In the genomic region with DNA sequence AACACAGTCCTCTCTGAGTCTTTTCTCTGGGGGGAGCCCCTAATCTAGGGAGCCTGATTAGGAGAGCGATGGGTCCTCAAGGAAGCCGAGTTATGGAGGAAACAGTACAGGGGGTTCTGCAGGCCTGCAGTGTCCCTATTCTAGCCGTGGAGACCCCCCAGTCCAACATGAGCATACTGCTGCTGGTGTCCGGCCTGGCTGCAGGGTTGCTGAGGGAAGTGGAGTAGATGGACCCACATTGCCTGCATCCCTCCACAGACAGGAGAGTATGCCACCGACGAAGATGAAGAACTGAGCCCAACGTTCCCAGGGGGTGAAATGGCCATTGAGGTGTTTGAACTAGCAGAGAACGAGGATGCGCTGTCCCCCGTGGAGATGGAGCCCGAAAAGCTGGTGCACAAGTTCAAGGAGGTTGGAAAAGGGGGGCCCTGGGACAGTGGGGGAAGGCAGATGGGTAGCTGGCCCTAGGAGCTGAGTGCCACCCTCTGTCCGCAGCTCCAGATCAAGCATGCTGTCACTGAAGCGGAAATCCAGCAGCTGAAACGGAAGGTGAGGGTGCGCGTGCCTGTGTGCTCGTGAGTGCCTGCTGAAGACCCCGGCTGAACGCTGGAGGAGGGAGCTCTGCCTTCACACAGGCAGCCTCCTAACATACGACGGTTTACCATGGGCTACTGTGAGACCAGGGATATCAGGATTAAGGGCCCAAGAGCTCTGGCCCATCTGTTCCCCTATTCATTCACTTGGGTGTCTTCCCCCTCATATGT, we compare ENCODE assay signal across 16 mouse cellular contexts. TPM values are rescaled to one million over a fixed set of nuclear protein-coding genes. Genes with fewer than 3 reads are reported as not detected.
DNase-seq lines count a peak whose midpoint lies in the region; ATAC-seq lines count a peak whose summit lies in the region.
"Had no signal": no experiment of that assay in that cellular context is flagged by ENCODE, and none has a peak within 500 bp of the region (broad histone marks: within the 10 kb centered on the region; RNA-seq: fewer than 3 reads in every experiment).

No protein-coding gene starts in this region.

- no peak for DNase-seq in forebrain, embryonic 14.5 days (ENCODE audit: low spot score)
- peak; percentile 60 for DNase-seq in midbrain, embryonic 11.5 days (ENCODE audit: low spot score, missing footprints)

- H3K27ac ChIP-seq in forebrain, embryonic 14.5 days (ENCODE audit: low read depth, low read length): 0 out of 2 replicates have a peak overlapping the region, but pooled peaks have one; percentile 27
- no peak overlapping the region for H3K27ac ChIP-seq in forebrain, embryonic 15.5 days (replicated peaks)
- H3K27ac ChIP-seq in hindbrain, embryonic 12.5 days: peak overlapping the region; percentile 30; the same call in 1 of the 2 replicates
- no peak overlapping the region for H3K27ac ChIP-seq in hindbrain, embryonic 16.5 days (ENCODE audit: low read depth, low read length)
- H3K27ac ChIP-seq in midbrain, embryonic 11.5 days (ENCODE audit: low read depth, low read length): no peak overlapping the region
- no peak overlapping the region for H3K27ac ChIP-seq in midbrain, embryonic 16.5 days (ENCODE audit: low read length)
- peak overlapping the region; percentile 30 for H3K27ac ChIP-seq in liver, embryonic 15.5 days (replicated peaks)
- H3K27ac ChIP-seq: macrophage had no signal

- no peak overlapping the region for H3K4me2 ChIP-seq in forebrain, embryonic 14.5 days (ENCODE audit: low read length)
- no peak overlapping the region for H3K4me2 ChIP-seq in forebrain, embryonic 15.5 days (replicated peaks)
- no peak overlapping the region for H3K4me2 ChIP-seq in hindbrain, embryonic 12.5 days (replicated peaks)
- H3K4me2 ChIP-seq in hindbrain, embryonic 16.5 days (ENCODE audit: low read length): no peak overlapping the region
- no peak overlapping the region for H3K4me2 ChIP-seq in midbrain, embryonic 11.5 days
- H3K4me2 ChIP-seq in midbrain, embryonic 16.5 days (ENCODE audit: low read length): no peak overlapping the region
- no peak overlapping the region for H3K4me2 ChIP-seq in liver, embryonic 15.5 days
- H3K4me2 ChIP-seq: midbrain, embryonic 15.5 days had no signal

- H3K9ac ChIP-seq in forebrain, embryonic 14.5 days (ENCODE audit: low read length): no peak overlapping the region
- H3K9ac ChIP-seq in forebrain, embryonic 15.5 days (replicated peaks): no peak overlapping the region
- peak overlapping the region; percentile 13; the same call in 1 of the 2 replicates for H3K9ac ChIP-seq in hindbrain, embryonic 12.5 days
- H3K9ac ChIP-seq in hindbrain, embryonic 16.5 days (ENCODE audit: low read depth, low read length): no peak overlapping the region
- H3K9ac ChIP-seq in midbrain, embryonic 11.5 days (ENCODE audit: low read length): no peak overlapping the region
- no peak overlapping the region for H3K9ac ChIP-seq in midbrain, embryonic 16.5 days (ENCODE audit: low read depth, low read length)
- H3K9ac ChIP-seq in liver, embryonic 15.5 days: no peak overlapping the region
- H3K9ac ChIP-seq: limb, embryonic 12.5 days; lung, embryonic 15.5 days; midbrain, embryonic 15.5 days had no signal

- H3K36me3 ChIP-seq in forebrain, embryonic 14.5 days (ENCODE audit: control insufficient read depth, insufficient read depth, low read length): peaks cover 87% of the 10 kb centered on the region
- peaks cover 71% of the 10 kb centered on the region for H3K36me3 ChIP-seq in forebrain, embryonic 15.5 days
- peaks cover 78% of the 10 kb centered on the region for H3K36me3 ChIP-seq in hindbrain, embryonic 12.5 days
- peaks cover 44% of the 10 kb centered on the region for H3K36me3 ChIP-seq in hindbrain, embryonic 16.5 days (ENCODE audit: control insufficient read depth, insufficient read depth, low read length)
- peaks cover 30% of the 10 kb centered on the region for H3K36me3 ChIP-seq in midbrain, embryonic 11.5 days (ENCODE audit: control insufficient read depth, insufficient read depth, low read length)
- H3K36me3 ChIP-seq in midbrain, embryonic 16.5 days (ENCODE audit: control insufficient read depth, insufficient read depth, low read length): peaks cover 54% of the 10 kb centered on the region
- H3K36me3 ChIP-seq in liver, embryonic 15.5 days (replicated peaks): peaks cover 88% of the 10 kb centered on the region

- H3K4me3 ChIP-seq in forebrain, embryonic 14.5 days (ENCODE audit: low read depth, low read length): no peak overlapping the region
- H3K4me3 ChIP-seq in forebrain, embryonic 15.5 days: no peak overlapping the region
- H3K4me3 ChIP-seq in hindbrain, embryonic 12.5 days: no peak overlapping the region
- H3K4me3 ChIP-seq in hindbrain, embryonic 16.5 days (ENCODE audit: low read length): no peak overlapping the region
- H3K4me3 ChIP-seq in midbrain, embryonic 11.5 days (ENCODE audit: low read depth, low read length): no peak overlapping the region
- H3K4me3 ChIP-seq in midbrain, embryonic 16.5 days (ENCODE audit: low read depth, low read length): no peak overlapping the region
- no peak overlapping the region for H3K4me3 ChIP-seq in liver, embryonic 15.5 days (replicated peaks)
- H3K4me3 ChIP-seq: hindbrain, embryonic 15.5 days; midbrain, embryonic 15.5 days; neural tube, embryonic 12.5 days had no signal

- H3K27me3 ChIP-seq in forebrain, embryonic 14.5 days (replicated peaks; ENCODE audit: control insufficient read depth, insufficient read depth, low read length): no peaks in the 10 kb centered on the region
- no peaks in the 10 kb centered on the region for H3K27me3 ChIP-seq in forebrain, embryonic 15.5 days
- no peaks in the 10 kb centered on the region for H3K27me3 ChIP-seq in hindbrain, embryonic 12.5 days
- H3K27me3 ChIP-seq in hindbrain, embryonic 16.5 days (replicated peaks; ENCODE audit: control insufficient read depth, insufficient read depth, low read length): no peaks in the 10 kb centered on the region
- H3K27me3 ChIP-seq in midbrain, embryonic 11.5 days (ENCODE audit: control insufficient read depth, insufficient read depth, low read length): no peaks in the 10 kb centered on the region
- H3K27me3 ChIP-seq in midbrain, embryonic 16.5 days (ENCODE audit: control insufficient read depth, insufficient read depth, low read depth, low read length): no peaks in the 10 kb centered on the region
- no peaks in the 10 kb centered on the region for H3K27me3 ChIP-seq in liver, embryonic 15.5 days
- H3K27me3 ChIP-seq: hindbrain, embryonic 15.5 days; limb, embryonic 12.5 days; lung, embryonic 15.5 days; midbrain, embryonic 15.5 days; neural tube, embryonic 12.5 days had no signal

- H3K9me3 ChIP-seq in forebrain, embryonic 14.5 days (replicated peaks; ENCODE audit: control insufficient read depth, low read length): no peaks in the 10 kb centered on the region
- no peaks in the 10 kb centered on the region for H3K9me3 ChIP-seq in forebrain, embryonic 15.5 days
- H3K9me3 ChIP-seq in hindbrain, embryonic 12.5 days (replicated peaks): no peaks in the 10 kb centered on the region
- H3K9me3 ChIP-seq in hindbrain, embryonic 16.5 days (ENCODE audit: control insufficient read depth, low read length): no peaks in the 10 kb centered on the region
- H3K9me3 ChIP-seq in midbrain, embryonic 11.5 days (ENCODE audit: control insufficient read depth, low read length): no peaks in the 10 kb centered on the region
- H3K9me3 ChIP-seq in midbrain, embryonic 16.5 days (replicated peaks; ENCODE audit: control insufficient read depth, low read length, poor library complexity, severe bottlenecking): no peaks in the 10 kb centered on the region
- H3K9me3 ChIP-seq in liver, embryonic 15.5 days (replicated peaks): no peaks in the 10 kb centered on the region
- H3K9me3 ChIP-seq: hindbrain, embryonic 15.5 days; limb, embryonic 12.5 days; lung, embryonic 15.5 days; midbrain, embryonic 15.5 days; neural tube, embryonic 12.5 days had no signal

- ATAC-seq in forebrain, embryonic 14.5 days: no peak
- ATAC-seq in forebrain, embryonic 15.5 days (replicated peaks): no peak
- no peak for ATAC-seq in hindbrain, embryonic 12.5 days (ENCODE audit: low FRiP score)
- ATAC-seq in hindbrain, embryonic 16.5 days: no peak
- ATAC-seq in midbrain, embryonic 11.5 days (ENCODE audit: low FRiP score): no peak
- no peak for ATAC-seq in midbrain, embryonic 16.5 days
- no peak for ATAC-seq in liver, embryonic 15.5 days (ENCODE audit: insufficient read depth)
- ATAC-seq in frontal cortex, adult (ENCODE audit: low TSS enrichment): no peak

- peaks cover 17% of the 10 kb centered on the region for H3K4me1 ChIP-seq in forebrain, embryonic 14.5 days (ENCODE audit: control insufficient read depth, insufficient read depth, low read length)
- H3K4me1 ChIP-seq in forebrain, embryonic 15.5 days: peaks cover 52% of the 10 kb centered on the region
- peaks cover 45% of the 10 kb centered on the region for H3K4me1 ChIP-seq in hindbrain, embryonic 12.5 days
- H3K4me1 ChIP-seq in hindbrain, embryonic 16.5 days (ENCODE audit: control insufficient read depth, insufficient read depth, low read depth, low read length): peaks cover 26% of the 10 kb centered on the region
- H3K4me1 ChIP-seq in midbrain, embryonic 11.5 days (ENCODE audit: control insufficient read depth, insufficient read depth, low read length): peaks cover 13% of the 10 kb centered on the region
- H3K4me1 ChIP-seq in midbrain, embryonic 16.5 days (ENCODE audit: control insufficient read depth, insufficient read depth, low read length): peaks cover 14% of the 10 kb centered on the region
- peaks cover 95% of the 10 kb centered on the region for H3K4me1 ChIP-seq in liver, embryonic 15.5 days (replicated peaks)

- 86% methylated on average over 21 of the region's 21 CpGs for WGBS in forebrain, embryonic 14.5 days
- 88% methylated on average over 21 of the region's 21 CpGs for WGBS in forebrain, embryonic 15.5 days
- WGBS in hindbrain, embryonic 12.5 days: 87% methylated on average over 21 of the region's 21 CpGs
- WGBS in hindbrain, embryonic 16.5 days: 86% methylated on average over 21 of the region's 21 CpGs
- 88% methylated on average over 21 of the region's 21 CpGs for WGBS in midbrain, embryonic 11.5 days
- 84% methylated on average over 21 of the region's 21 CpGs for WGBS in midbrain, embryonic 16.5 days
- 85% methylated on average over 21 of the region's 21 CpGs for WGBS in liver, embryonic 15.5 days (ENCODE audit: insufficient replicate concordance)

RNA-seq across cellular contexts. Expression of a gene that starts 7.9 kb away (rescaled TPM):
- polyA plus RNA-seq in forebrain, embryonic 14.5 days (2014; fragmentation: Nextera tagmentation; extraction: Ambion mirVana): 81.7 and 96.5 TPM in 2 replicates
- polyA plus RNA-seq in forebrain, embryonic 15.5 days (2015; fragmentation: Nextera tagmentation; extraction: Ambion mirVana): 120 and 123 TPM in 2 replicates
- polyA plus RNA-seq in hindbrain, embryonic 12.5 days (2016; fragmentation: Nextera tagmentation; extraction: Ambion mirVana): 94.6 and 106 TPM in 2 replicates
- 160 and 181 TPM in 2 replicates for polyA plus RNA-seq in hindbrain, embryonic 16.5 days (2015; fragmentation: Nextera tagmentation; extraction: Ambion mirVana)
- 47.3 and 47.8 TPM in 2 replicates for polyA plus RNA-seq in midbrain, embryonic 11.5 days (2014; fragmentation: Nextera tagmentation; extraction: Ambion mirVana)
- 164 and 171 TPM in 2 replicates for polyA plus RNA-seq in midbrain, embryonic 16.5 days (2015; fragmentation: Nextera tagmentation; extraction: Ambion mirVana)
- 33.9 and 39.2 TPM in 2 replicates for polyA plus RNA-seq in liver, embryonic 15.5 days (2015; fragmentation: Nextera tagmentation; extraction: Ambion mirVana)

RNA-seq across cellular contexts. Expression of a gene that starts 10.9 kb away (rescaled TPM):
- 20.8 and 21.8 TPM in 2 replicates for polyA plus RNA-seq in forebrain, embryonic 14.5 days (2014; fragmentation: Nextera tagmentation; extraction: Ambion mirVana)
- 23.0 and 23.9 TPM in 2 replicates for polyA plus RNA-seq in forebrain, embryonic 15.5 days (2015; fragmentation: Nextera tagmentation; extraction: Ambion mirVana)
- polyA plus RNA-seq in hindbrain, embryonic 12.5 days (2016; fragmentation: Nextera tagmentation; extraction: Ambion mirVana): 16.8 and 18.5 TPM in 2 replicates
- polyA plus RNA-seq in hindbrain, embryonic 16.5 days (2015; fragmentation: Nextera tagmentation; extraction: Ambion mirVana): 17.8 and 18.8 TPM in 2 replicates
- 10.5 and 12.4 TPM in 2 replicates for polyA plus RNA-seq in midbrain, embryonic 11.5 days (2014; fragmentation: Nextera tagmentation; extraction: Ambion mirVana)
- polyA plus RNA-seq in midbrain, embryonic 16.5 days (2015; fragmentation: Nextera tagmentation; extraction: Ambion mirVana): 18.4 and 19.4 TPM in 2 replicates
- polyA plus RNA-seq in liver, embryonic 15.5 days (2015; fragmentation: Nextera tagmentation; extraction: Ambion mirVana): 8.2 and 8.8 TPM in 2 replicates

RNA-seq across cellular contexts. Expression of a gene that starts 25.6 kb away (rescaled TPM):
- polyA plus RNA-seq in forebrain, embryonic 14.5 days (2014; fragmentation: Nextera tagmentation; extraction: Ambion mirVana): not detected in 2 replicates
- polyA plus RNA-seq in forebrain, embryonic 15.5 days (2015; fragmentation: Nextera tagmentation; extraction: Ambion mirVana): not detected in 2 replicates
- 0.43 and 1.5 TPM in 2 replicates for polyA plus RNA-seq in hindbrain, embryonic 12.5 days (2016; fragmentation: Nextera tagmentation; extraction: Ambion mirVana)
- 0.24 and 1.3 TPM in 2 replicates for polyA plus RNA-seq in hindbrain, embryonic 16.5 days (2015; fragmentation: Nextera tagmentation; extraction: Ambion mirVana)
- polyA plus RNA-seq in midbrain, embryonic 11.5 days (2014; fragmentation: Nextera tagmentation; extraction: Ambion mirVana): not detected in 2 replicates
- polyA plus RNA-seq in midbrain, embryonic 16.5 days (2015; fragmentation: Nextera tagmentation; extraction: Ambion mirVana): 0.20 TPM in 1 of 2 replicates, not detected in the other
- 0.35 and 1.1 TPM in 2 replicates for polyA plus RNA-seq in liver, embryonic 15.5 days (2015; fragmentation: Nextera tagmentation; extraction: Ambion mirVana)
- polyA plus RNA-seq: macrophage; midbrain, embryonic 15.5 days had no signal

RNA-seq across cellular contexts. Expression of a gene that starts 34.4 kb away (rescaled TPM):
- polyA plus RNA-seq in forebrain, embryonic 14.5 days (2014; fragmentation: Nextera tagmentation; extraction: Ambion mirVana): not detected in 2 replicates
- not detected in 2 replicates for polyA plus RNA-seq in forebrain, embryonic 15.5 days (2015; fragmentation: Nextera tagmentation; extraction: Ambion mirVana)
- polyA plus RNA-seq in hindbrain, embryonic 12.5 days (2016; fragmentation: Nextera tagmentation; extraction: Ambion mirVana): not detected in 2 replicates
- not detected in 2 replicates for polyA plus RNA-seq in hindbrain, embryonic 16.5 days (2015; fragmentation: Nextera tagmentation; extraction: Ambion mirVana)
- polyA plus RNA-seq in midbrain, embryonic 11.5 days (2014; fragmentation: Nextera tagmentation; extraction: Ambion mirVana): not detected in 2 replicates
- not detected in 2 replicates for polyA plus RNA-seq in midbrain, embryonic 16.5 days (2015; fragmentation: Nextera tagmentation; extraction: Ambion mirVana)
- polyA plus RNA-seq in liver, embryonic 15.5 days (2015; fragmentation: Nextera tagmentation; extraction: Ambion mirVana): not detected in 2 replicates
- polyA plus RNA-seq: embryonic facial prominence, embryonic 11.5 days; frontal cortex, adult 2 months; hindbrain, embryonic 15.5 days; limb, embryonic 12.5 days; lung, embryonic 15.5 days; macrophage; midbrain, embryonic 15.5 days; neural tube, embryonic 12.5 days had no signal

RNA-seq across cellular contexts. Expression of a gene that starts 39.4 kb away (rescaled TPM):
- 20.1 and 24.2 TPM in 2 replicates for polyA plus RNA-seq in forebrain, embryonic 14.5 days (2014; fragmentation: Nextera tagmentation; extraction: Ambion mirVana)
- 26.4 and 27.3 TPM in 2 replicates for polyA plus RNA-seq in forebrain, embryonic 15.5 days (2015; fragmentation: Nextera tagmentation; extraction: Ambion mirVana)
- polyA plus RNA-seq in hindbrain, embryonic 12.5 days (2016; fragmentation: Nextera tagmentation; extraction: Ambion mirVana): 22.5 and 25.6 TPM in 2 replicates
- 34.6 and 42.1 TPM in 2 replicates for polyA plus RNA-seq in hindbrain, embryonic 16.5 days (2015; fragmentation: Nextera tagmentation; extraction: Ambion mirVana)
- 12.6 and 13.3 TPM in 2 replicates for polyA plus RNA-seq in midbrain, embryonic 11.5 days (2014; fragmentation: Nextera tagmentation; extraction: Ambion mirVana)
- polyA plus RNA-seq in midbrain, embryonic 16.5 days (2015; fragmentation: Nextera tagmentation; extraction: Ambion mirVana): 24.1 and 27.5 TPM in 2 replicates
- polyA plus RNA-seq in liver, embryonic 15.5 days (2015; fragmentation: Nextera tagmentation; extraction: Ambion mirVana): 10.2 and 10.8 TPM in 2 replicates

Comparison
In these comparisons a context has a peak if more than half of its experiments do, and no peak if none do; other contexts are left out.
1. H3K27ac ChIP-seq: peak in forebrain, embryonic 14.5 days (single experiment), hindbrain, embryonic 12.5 days (single experiment) and liver, embryonic 15.5 days (single experiment); none in forebrain, embryonic 15.5 days (single experiment), hindbrain, embryonic 16.5 days (single experiment), midbrain, embryonic 11.5 days (single experiment) and midbrain, embryonic 16.5 days (single experiment).